Comparison of ENCODE assay signal across 7 mouse cellular contexts in genomic region chr12:102554721-102555516, GRCm38 (mm10). TPM values are rescaled to one million over a fixed set of nuclear protein-coding genes. Genes with fewer than 3 reads are reported as not detected.
DNase-seq lines count a peak whose midpoint lies in the region; ATAC-seq lines count a peak whose summit lies in the region.

Gene Chga, plus strand, starts transcription at chr12:102554969.

- H3K36me3 ChIP-seq in intestine, embryonic 14.5 days (ENCODE audit: control insufficient read depth, insufficient read depth, low read length) = no peaks in the 10 kb centered on the region

- peaks cover 24% of the 10 kb centered on the region for H3K27me3 ChIP-seq in intestine, embryonic 14.5 days (replicated peaks; ENCODE audit: control insufficient read depth, insufficient read depth, low read length)

- peak within 1 kb of the TSS; percentile 22 for H3K4me3 ChIP-seq in intestine, embryonic 14.5 days (ENCODE audit: low read depth, low read length)

- no peaks in the 10 kb centered on the region for H3K4me1 ChIP-seq in intestine, embryonic 14.5 days (replicated peaks; ENCODE audit: control insufficient read depth, insufficient read depth, low read length)

- H3K9ac ChIP-seq in intestine, embryonic 14.5 days (ENCODE audit: low read length) = no peak within 1 kb of the TSS

- peak; percentile 68 to 72 for DNase-seq in adrenal gland, adult 18-20 months (ENCODE audit: low spot score in 2 of 2)
- DNase-seq in cerebellum, postnatal 10 days = peak; percentile 97 to 98
- peak; percentile 82 to 83 for DNase-seq in frontal cortex, postnatal 36 days (ENCODE audit: low spot score in 2 of 2)
- peak; percentile 96 for DNase-seq in intestine, embryonic 14.5 days (ENCODE audit: low spot score)
- DNase-seq in left cerebral cortex, postnatal 25 days (ENCODE audit: low spot score in 2 of 2) = peak; percentile 80 to 86
- peak; percentile 94 for DNase-seq in mesoderm, embryonic 11.5 days (ENCODE audit: low read depth, low spot score)
- peak; percentile 91 for DNase-seq in right cerebral cortex, postnatal 4 days

- WGBS in intestine, embryonic 14.5 days = 3% methylated on average over 48 of the region's 48 CpGs

- H3K9me3 ChIP-seq in intestine, embryonic 14.5 days (ENCODE audit: control insufficient read depth, low read length) = no peaks in the 10 kb centered on the region

- peak within 1 kb of the TSS; percentile 36 for H3K4me2 ChIP-seq in intestine, embryonic 14.5 days (ENCODE audit: low read length)

- intact Hi-C loops in left cerebral cortex, postnatal 25 days (cut with DNase I) = no loop called here

- no peak within 1 kb of the TSS for H3K27ac ChIP-seq in intestine, embryonic 14.5 days (ENCODE audit: low read depth)

- peak; percentile 75 for ATAC-seq in intestine, embryonic 14.5 days (replicated peaks; ENCODE audit: low FRiP score, low TSS enrichment, low read depth)

RNA-seq across cellular contexts. Expression of gene Chga, which starts in this region (rescaled TPM):
- total RNA-seq in adrenal gland, adult 18-20 months (2021) = 1,000 to 10,000 TPM; 1,717 to 1,814 TPM
- 7.0 and 14.3 TPM in 2 replicates for polyA plus RNA-seq in intestine, embryonic 14.5 days (2014; fragmentation: Nextera tagmentation; extraction: Ambion mirVana)
- total RNA-seq in left cerebral cortex, postnatal 25 days (2021) = 100 to 1,000 TPM; 177 to 186 TPM

Comparison
In these comparisons a context has a peak if more than half of its experiments do, and no peak if none do; other contexts are left out.
1. RNA of gene Chga (total RNA-seq): 1,717 to 1,814 TPM in adrenal gland, adult 18-20 months; 177 to 186 TPM in left cerebral cortex, postnatal 25 days; every median in the first group is over 4 times any median in the second.
2. Peak in every context shown above with its lines, with median percentiles within 50 percentile points of each other: DNase-seq.